Mouse (Mus musculus) myocyte (in vitro differentiated cells): ENCODE measurements at regions not wholly inside any gene's neighbourhood (a gene's known extent, or its start where the extent isn't known, plus 50 kb on each side); places are given as distances from the start of the nearest gene placed in this dataset.

Source experiments
- H3K27me3 ChIP-seq: one replicate; pipeline ENCODE4 v1.6.1; 2011; ENCODE audit not compliant: control insufficient read depth, insufficient read depth, insufficient read length
- H3K36me3 ChIP-seq: one replicate; pipeline ENCODE4 v1.6.1; 2011; ENCODE audit not compliant: control insufficient read depth, insufficient read depth
- H3K4me2 ChIP-seq: one replicate; pipeline ENCODE4 v1.6.1; 2011; ENCODE audit warnings: low read depth, control low read depth
- H3K4me3 ChIP-seq: one replicate; pipeline ENCODE4 v1.5.1; 2011; ENCODE audit warnings: mild to moderate bottlenecking, control low read depth, moderate library complexity
- H3K79me2 ChIP-seq: one replicate; pipeline ENCODE4 v1.6.1; 2011; ENCODE audit not compliant: control insufficient read depth, insufficient read depth
- H3ac ChIP-seq: one replicate; pipeline ENCODE4 v1.6.1; 2011; ENCODE audit not compliant: control insufficient read depth, insufficient read length
- CEBPB ChIP-seq: IDR thresholded peaks from 2 replicates; pipeline ENCODE4 v1.6.1; 2011; ENCODE audit warnings: mild to moderate bottlenecking, moderate library complexity; ENCODE audit not compliant: poor library complexity, insufficient read depth, severe bottlenecking
- E2F4 ChIP-seq: IDR thresholded peaks from one replicate; pipeline ENCODE4 v1.6.1; 2011; ENCODE audit warnings: mild to moderate bottlenecking, control low read depth, moderate library complexity; ENCODE audit not compliant: insufficient read depth
- MAX ChIP-seq: IDR thresholded peaks from one replicate; pipeline ENCODE4 v1.6.1; 2011; ENCODE audit warnings: low read depth, mild to moderate bottlenecking, control low read depth
- MYOD1 ChIP-seq, 3 experiments: IDR thresholded peaks; one replicate each; pipeline ENCODE4 v1.6.1; 2011; ENCODE audit warnings: control low read depth in 2 of 3, low read depth in 2 of 3, mild to moderate bottlenecking in 2 of 3, moderate library complexity in 1 of 3; ENCODE audit not compliant: insufficient read length in 2 of 3, control insufficient read depth in 1 of 3
- MYOG ChIP-seq, 3 experiments: IDR thresholded peaks; one replicate each; pipeline ENCODE4 v1.6.1; 2011; ENCODE audit warnings: control low read depth in 2 of 3, low read depth in 2 of 3, mild to moderate bottlenecking in 2 of 3; ENCODE audit not compliant: insufficient read length in 2 of 3, control insufficient read depth in 1 of 3, insufficient read depth in 1 of 3
- POLR2A ChIP-seq: IDR thresholded peaks from one replicate; pipeline ENCODE4 v1.6.1; 2011; ENCODE audit warnings: low read depth, mild to moderate bottlenecking, control low read depth, moderate library complexity; ENCODE audit not compliant: insufficient read length
- POLR2AphosphoS2 ChIP-seq: IDR thresholded peaks from one replicate; pipeline ENCODE4 v1.6.1; 2011; ENCODE audit warnings: low read depth, control low read depth; ENCODE audit not compliant: insufficient read length
- REST ChIP-seq: IDR thresholded peaks from one replicate; pipeline ENCODE4 v1.6.1; 2011; ENCODE audit warnings: mild to moderate bottlenecking, control low read depth, moderate library complexity; ENCODE audit not compliant: insufficient read depth, insufficient read length
- SRF ChIP-seq: IDR thresholded peaks from one replicate; pipeline ENCODE4 v1.6.1; 2011; ENCODE audit warnings: low read depth; ENCODE audit not compliant: control insufficient read depth, insufficient read length
- TCF12 ChIP-seq: IDR thresholded peaks from one replicate; pipeline ENCODE4 v1.6.1; 2011; ENCODE audit warnings: mild to moderate bottlenecking, control low read depth; ENCODE audit not compliant: poor library complexity, insufficient read depth, severe bottlenecking
- TCF3 ChIP-seq: IDR thresholded peaks from one replicate; pipeline ENCODE4 v1.6.1; 2011; ENCODE audit warnings: low read depth, control low read depth; ENCODE audit not compliant: insufficient read length
- USF1 ChIP-seq: IDR thresholded peaks from one replicate; pipeline ENCODE4 v1.6.1; 2011; ENCODE audit warnings: low read depth, mild to moderate bottlenecking, control low read depth, moderate library complexity

GRCm38 (mm10) chr2:77358176-77358575 is 77.8 kb upstream of the Sestd1 start:
- H3K79me2 ChIP-seq = no peaks in the 10 kb centered on the region
- H3ac ChIP-seq = no peak overlapping the region
- H3K4me3 ChIP-seq = no peak overlapping the region
- TF ChIP-seq MAX = no peak
- no peaks in the 10 kb centered on the region for H3K27me3 ChIP-seq
- H3K4me2 ChIP-seq = no peak overlapping the region
- H3K36me3 ChIP-seq = no peaks in the 10 kb centered on the region

DNA sequence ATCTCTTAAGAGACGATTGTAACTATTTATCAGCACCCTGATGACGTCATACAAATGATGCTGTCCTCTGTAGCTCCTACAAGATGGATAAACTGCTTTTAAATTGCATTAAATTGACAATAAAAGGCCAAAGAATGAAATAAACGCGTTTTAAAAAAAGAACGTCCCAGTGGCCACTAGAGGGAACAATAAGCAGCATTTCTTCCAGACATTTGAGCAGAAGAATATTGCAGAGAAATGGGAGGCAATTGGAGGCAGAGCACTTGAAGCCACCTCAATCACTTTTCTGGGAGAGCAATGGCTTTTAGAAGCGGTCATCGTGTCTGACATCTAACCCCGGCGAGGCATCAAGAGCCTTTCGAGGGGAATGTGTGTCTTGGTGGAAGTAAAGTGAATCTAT is 76.4 kb upstream of the Sestd1 start:
- Histone ChIP-seq H3K36me3 (no peaks in the 10 kb centered on the region), H3K79me2 (no peaks in the 10 kb centered on the region), H3ac (no peak overlapping the region), H3K4me2 (no peak overlapping the region), H3K4me3 (no peak overlapping the region), H3K27me3 (no peaks in the 10 kb centered on the region)
- no peak for TF ChIP-seq USF1
- TF ChIP-seq E2F4 = no peak
- no peak for TF ChIP-seq MYOD1 (IDR thresholded peaks at IDR 0.05; ENCODE audit: control insufficient read depth in 1 of 3, insufficient read length in 2 of 3, low read depth in 2 of 3)
- no peak for TF ChIP-seq MAX
- no peak for TF ChIP-seq MYOG (IDR thresholded peaks at IDR 0.05; ENCODE audit: control insufficient read depth in 1 of 3, insufficient read depth in 1 of 3, insufficient read length in 2 of 3, low read depth in 2 of 3)
- no peak for TF ChIP-seq POLR2AphosphoS2
- TF ChIP-seq POLR2A = no peak
- TF ChIP-seq TCF3 = no peak
- TF ChIP-seq SRF = no peak
- TF ChIP-seq REST = no peak
- no peak for TF ChIP-seq TCF12
- no peak for TF ChIP-seq CEBPB

- no peak overlapping the region for H3K4me2 ChIP-seq
- TF ChIP-seq E2F4 = no peak
- peak in 1 of 3 experiments; percentile 49 for TF ChIP-seq MYOD1 (IDR thresholded peaks at IDR 0.05; ENCODE audit: control insufficient read depth in 1 of 3, insufficient read length in 2 of 3, low read depth in 2 of 3)
- H3K79me2 ChIP-seq = no peaks in the 10 kb centered on the region
- H3ac ChIP-seq = no peak overlapping the region
- H3K4me3 ChIP-seq = no peak overlapping the region
- H3K27me3 ChIP-seq = no peaks in the 10 kb centered on the region
- H3K36me3 ChIP-seq = no peaks in the 10 kb centered on the region
These were observed 71.7 kb upstream of the Sestd1 start for GRCm38 (mm10) chr2:77351987-77352628.

DNA sequence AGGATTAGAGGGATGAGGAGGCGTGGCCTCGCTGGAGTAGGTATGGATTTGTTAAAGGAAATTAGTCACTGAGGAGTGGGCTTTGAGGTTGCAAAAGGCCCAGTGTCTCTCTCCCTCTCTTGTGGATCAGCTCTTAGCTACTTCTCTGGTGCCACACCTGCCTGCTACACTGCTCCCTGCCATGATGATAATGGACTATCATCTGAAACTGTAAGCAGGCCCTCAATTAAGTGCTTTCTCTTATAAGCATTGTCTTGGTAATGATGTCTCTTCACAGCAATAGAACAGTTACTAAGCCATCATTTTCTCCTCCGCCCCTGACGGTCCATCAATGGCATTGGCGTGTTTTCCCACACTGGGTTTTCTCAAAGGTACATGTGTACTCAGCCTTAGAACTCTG is 66.6 kb upstream of the Sestd1 start:
- no peaks in the 10 kb centered on the region for H3K27me3 ChIP-seq
- TF ChIP-seq REST (no peak), POLR2A (no peak), MAX (no peak), MYOG (IDR thresholded peaks at IDR 0.05; ENCODE audit: control insufficient read depth in 1 of 3, insufficient read depth in 1 of 3, insufficient read length in 2 of 3, low read depth in 2 of 3) (no peak), MYOD1 (IDR thresholded peaks at IDR 0.05; ENCODE audit: control insufficient read depth in 1 of 3, insufficient read length in 2 of 3, low read depth in 2 of 3) (no peak)

GRCm38 (mm10) chr2:77343736-77344440 is 63.5 kb upstream of the Sestd1 start:
- H3K4me2 ChIP-seq = no peak overlapping the region
- TF ChIP-seq MYOG (IDR thresholded peaks at IDR 0.05; ENCODE audit: control insufficient read depth in 1 of 3, insufficient read depth in 1 of 3, insufficient read length in 2 of 3, low read depth in 2 of 3) (no peak), MAX (no peak), POLR2A (no peak), SRF (no peak), TCF12 (no peak), CEBPB (no peak), POLR2AphosphoS2 (no peak), E2F4 (no peak), MYOD1 (IDR thresholded peaks at IDR 0.05; ENCODE audit: control insufficient read depth in 1 of 3, insufficient read length in 2 of 3, low read depth in 2 of 3) (no peak), TCF3 (no peak), USF1 (no peak), REST (no peak)
- no peaks in the 10 kb centered on the region for H3K36me3 ChIP-seq
- no peaks in the 10 kb centered on the region for H3K79me2 ChIP-seq
- no peak overlapping the region for H3K4me3 ChIP-seq
- no peak overlapping the region for H3ac ChIP-seq
- no peaks in the 10 kb centered on the region for H3K27me3 ChIP-seq

More for the DNA sequence above, 66.6 kb upstream of the Sestd1 start:
- Histone ChIP-seq H3K36me3 (no peaks in the 10 kb centered on the region), H3K4me2 (no peak overlapping the region), H3K4me3 (no peak overlapping the region), H3ac (no peak overlapping the region), H3K79me2 (no peaks in the 10 kb centered on the region)
